Mouse (Mus musculus): ENCODE results near the gene C330007P06Rik. TPM values are rescaled to one million over a fixed set of nuclear protein-coding genes. Genes with fewer than 3 reads are reported as not detected.

C330007P06Rik gene
- total RNA-seq, 1 experiment from 2014 or later = 44.5 TPM

DNA sequence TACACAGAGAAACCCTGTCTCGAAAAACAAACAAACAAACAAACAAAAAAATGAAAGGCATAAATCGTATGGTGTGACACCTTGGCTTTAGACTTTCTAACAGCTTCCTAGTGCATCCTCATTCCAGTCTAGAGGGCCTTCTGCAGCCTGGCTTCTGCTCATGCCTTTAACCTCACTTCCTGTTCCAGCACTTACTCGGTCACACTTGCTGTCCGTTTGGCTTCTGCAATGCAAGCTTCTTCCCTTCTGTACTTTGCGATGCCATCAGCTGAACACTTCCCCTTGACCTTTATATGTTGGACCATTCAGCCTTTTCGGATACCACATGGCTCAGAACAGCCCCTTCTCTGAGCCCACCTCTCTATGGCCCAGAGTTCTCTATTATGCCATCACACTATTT is 32.2 kb downstream of the C330007P06Rik start:
- ATAC-seq (ENCODE audit: extremely low read depth, insufficient number of reproducible peaks, low FRiP score, poor library complexity, severe bottlenecking) = no peak

DNA sequence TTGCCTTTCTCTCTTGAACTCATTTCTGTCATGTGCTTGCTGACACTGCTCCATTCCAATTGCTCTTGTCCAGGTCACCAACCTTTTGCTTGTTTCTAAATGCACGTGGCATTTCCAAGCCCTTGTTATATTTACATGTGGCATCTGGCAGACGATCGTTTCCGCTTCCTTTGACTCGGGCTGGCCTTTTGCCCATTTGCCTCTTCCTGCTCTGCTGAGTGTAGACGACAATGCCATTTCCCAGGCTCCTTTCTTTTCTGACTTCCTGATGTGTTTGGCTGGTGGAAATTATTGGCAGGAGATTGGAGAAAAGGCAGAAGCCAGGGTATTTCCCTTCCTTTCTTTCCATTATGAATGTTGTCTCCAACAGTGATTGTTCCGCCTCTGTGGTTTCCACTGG is 34.5 kb downstream of the C330007P06Rik start:
- ATAC-seq (ENCODE audit: extremely low read depth, insufficient number of reproducible peaks, low FRiP score, poor library complexity, severe bottlenecking) = no peak

DNA sequence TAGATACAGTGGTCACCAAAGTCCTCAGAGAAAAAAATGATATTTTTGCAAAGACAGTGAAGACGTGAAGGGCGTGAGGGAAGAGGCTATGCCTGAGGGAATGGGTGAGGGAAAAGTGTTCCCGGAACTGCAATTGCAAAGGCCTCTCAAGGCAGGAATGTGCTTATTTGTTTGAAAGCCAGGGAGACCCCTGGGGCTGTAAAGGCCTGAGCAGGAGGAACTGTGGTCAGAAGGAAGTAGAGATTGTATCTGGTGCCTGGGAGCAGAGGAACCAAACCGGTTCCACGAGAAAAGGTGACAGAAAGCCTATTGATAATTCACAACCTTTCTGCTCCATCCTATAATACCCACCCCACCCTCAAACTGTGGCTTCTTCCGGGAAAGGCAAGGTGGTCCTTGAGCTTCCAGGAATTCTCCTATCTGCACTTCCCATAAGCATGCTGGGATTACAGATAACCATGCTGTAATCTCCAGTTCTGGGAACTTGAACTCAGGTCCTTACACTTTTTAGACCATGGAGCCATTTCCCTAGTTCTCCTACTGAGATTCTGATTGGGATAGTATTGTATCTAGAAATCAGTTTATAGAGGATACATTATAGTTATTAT is 36.7 kb downstream of the C330007P06Rik start:
- no peak for ATAC-seq (ENCODE audit: extremely low read depth, insufficient number of reproducible peaks, low FRiP score, poor library complexity, severe bottlenecking)

DNA sequence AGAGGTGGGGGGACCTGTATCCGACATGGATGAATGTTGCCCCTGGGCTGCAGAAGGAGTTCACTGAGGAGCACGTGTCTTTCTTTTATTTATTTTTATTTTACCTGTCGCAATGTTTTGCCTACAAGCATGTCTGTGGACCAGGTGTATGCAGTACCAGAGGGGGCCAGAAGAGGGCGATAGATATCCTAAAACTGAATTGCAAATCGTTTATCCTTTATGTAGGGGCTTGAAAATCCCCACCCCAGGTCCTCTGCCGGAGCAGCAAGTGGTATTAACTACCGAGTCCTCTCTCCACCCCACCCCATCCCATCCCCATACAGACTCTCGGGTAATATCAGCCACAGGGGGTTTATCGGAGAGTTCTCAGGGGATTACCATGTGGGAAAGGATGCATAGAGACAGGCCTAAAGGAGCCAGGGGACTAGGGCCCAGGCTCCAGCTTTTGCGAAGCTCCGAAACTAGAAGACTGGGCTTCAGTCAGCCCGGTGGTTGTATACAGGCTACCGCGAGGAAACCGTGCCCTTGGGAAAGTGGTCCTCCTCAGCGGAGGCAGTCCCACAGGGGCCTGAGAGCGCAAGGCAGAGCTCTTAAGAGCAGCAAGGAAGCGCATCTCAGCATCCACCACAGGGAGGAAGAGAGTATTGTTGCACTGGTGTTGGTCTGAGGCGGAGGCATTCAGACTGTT is 40.4 kb downstream of the C330007P06Rik start:
- peak; percentile 46; the same call in 1 of the 2 replicates for ATAC-seq (ENCODE audit: extremely low read depth, insufficient number of reproducible peaks, low FRiP score, poor library complexity, severe bottlenecking)

- no peak for ATAC-seq (ENCODE audit: extremely low read depth, insufficient number of reproducible peaks, low FRiP score, poor library complexity, severe bottlenecking)
These were observed 42.3 kb downstream of the C330007P06Rik start for GRCm38 (mm10) chrX:36831632-36832031.

GRCm38 (mm10) chrX:36830271-36830670 is 43.6 kb downstream of the C330007P06Rik start:
- ATAC-seq (ENCODE audit: extremely low read depth, insufficient number of reproducible peaks, low FRiP score, poor library complexity, severe bottlenecking) = no peak

- ATAC-seq (ENCODE audit: extremely low read depth, insufficient number of reproducible peaks, low FRiP score, poor library complexity, severe bottlenecking) = no peak
These were observed 47.0 kb downstream of the C330007P06Rik start for GRCm38 (mm10) chrX:36826873-36827272.

GRCm38 (mm10) chrX:36825032-36825431 is 48.9 kb downstream of the C330007P06Rik start:
- no peak for ATAC-seq (ENCODE audit: extremely low read depth, insufficient number of reproducible peaks, low FRiP score, poor library complexity, severe bottlenecking)

- ATAC-seq (ENCODE audit: extremely low read depth, insufficient number of reproducible peaks, low FRiP score, poor library complexity, severe bottlenecking) = no peak
These were observed 49.8 kb downstream of the C330007P06Rik start for GRCm38 (mm10) chrX:36823932-36824711.

GRCm38 (mm10) chrX:36820201-36820600 is 53.7 kb downstream of the C330007P06Rik start:
- peak; percentile 74 for ATAC-seq (ENCODE audit: extremely low read depth, insufficient number of reproducible peaks, low FRiP score, poor library complexity, severe bottlenecking)

- no peak for ATAC-seq (ENCODE audit: extremely low read depth, insufficient number of reproducible peaks, low FRiP score, poor library complexity, severe bottlenecking)
These were observed 54.3 kb downstream of the C330007P06Rik start for GRCm38 (mm10) chrX:36819575-36819974.

GRCm38 (mm10) chrX:36816953-36817441 is 56.9 kb downstream of the C330007P06Rik start:
- no peak for ATAC-seq (ENCODE audit: extremely low read depth, insufficient number of reproducible peaks, low FRiP score, poor library complexity, severe bottlenecking)

DNA sequence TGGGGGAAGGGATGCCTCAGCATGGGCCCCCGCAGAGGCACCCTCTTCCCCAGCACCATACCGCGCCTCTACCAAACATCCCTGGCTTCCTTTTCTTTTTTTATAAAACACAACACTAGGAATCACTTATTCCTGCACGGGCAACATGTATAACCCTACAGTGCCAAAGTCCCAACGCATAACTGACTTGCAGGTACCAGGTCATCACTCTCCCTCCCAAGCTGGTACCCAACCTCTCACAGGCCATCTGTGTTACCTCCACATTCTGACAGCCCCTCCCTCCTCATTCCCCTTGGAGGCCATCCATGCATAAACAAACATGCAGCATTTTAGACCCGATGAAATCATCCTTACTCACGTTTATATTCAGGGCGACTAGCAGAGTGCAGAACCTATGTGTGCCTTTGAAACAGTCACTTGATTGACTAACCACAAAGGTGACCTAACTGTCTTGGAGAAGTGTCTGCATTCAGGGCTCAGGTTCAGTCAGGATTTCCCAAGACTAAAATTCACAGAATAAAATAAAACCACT is 57.5 kb downstream of the C330007P06Rik start:
- no peak for ATAC-seq (ENCODE audit: extremely low read depth, insufficient number of reproducible peaks, low FRiP score, poor library complexity, severe bottlenecking)

- ATAC-seq (ENCODE audit: extremely low read depth, insufficient number of reproducible peaks, low FRiP score, poor library complexity, severe bottlenecking) = no peak
These were observed 58.5 kb downstream of the C330007P06Rik start for GRCm38 (mm10) chrX:36815439-36815838.

- ATAC-seq (ENCODE audit: extremely low read depth, insufficient number of reproducible peaks, low FRiP score, poor library complexity, severe bottlenecking) = no peak
These were observed 58.9 kb downstream of the C330007P06Rik start for GRCm38 (mm10) chrX:36815022-36815421.

DNA sequence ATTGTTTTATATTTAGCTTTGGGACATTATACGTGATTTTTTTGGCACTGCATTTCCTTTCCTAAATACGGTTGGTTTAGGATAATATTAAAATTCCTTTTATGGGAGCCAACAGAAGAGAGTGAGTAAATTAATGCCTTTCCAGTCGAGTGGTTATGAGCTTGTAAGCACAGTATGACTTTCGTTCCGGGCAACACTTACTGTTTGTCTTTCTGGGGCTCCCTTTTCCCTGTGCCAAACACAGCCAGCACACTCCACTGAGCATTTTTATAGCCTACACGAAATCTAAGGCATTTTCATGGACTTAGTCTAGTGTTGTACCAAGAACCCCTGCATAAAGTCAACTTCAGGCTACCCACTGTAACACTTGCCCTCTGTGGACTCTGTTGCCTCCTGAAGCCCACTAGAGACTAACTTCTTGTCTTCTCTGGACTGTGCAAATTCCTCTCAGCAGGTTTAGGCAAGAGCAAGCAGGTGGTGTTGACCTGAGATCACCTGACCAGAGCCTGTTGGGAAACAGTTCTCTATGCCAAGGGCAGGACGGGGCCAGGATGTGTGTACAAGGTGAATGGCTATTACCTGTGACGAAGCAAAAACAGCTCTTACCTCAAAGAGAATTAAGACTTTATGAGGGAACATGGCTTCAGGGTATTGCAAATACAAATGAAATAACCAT is 59.6 kb downstream of the C330007P06Rik start:
- no peak for ATAC-seq (ENCODE audit: extremely low read depth, insufficient number of reproducible peaks, low FRiP score, poor library complexity, severe bottlenecking)

DNA sequence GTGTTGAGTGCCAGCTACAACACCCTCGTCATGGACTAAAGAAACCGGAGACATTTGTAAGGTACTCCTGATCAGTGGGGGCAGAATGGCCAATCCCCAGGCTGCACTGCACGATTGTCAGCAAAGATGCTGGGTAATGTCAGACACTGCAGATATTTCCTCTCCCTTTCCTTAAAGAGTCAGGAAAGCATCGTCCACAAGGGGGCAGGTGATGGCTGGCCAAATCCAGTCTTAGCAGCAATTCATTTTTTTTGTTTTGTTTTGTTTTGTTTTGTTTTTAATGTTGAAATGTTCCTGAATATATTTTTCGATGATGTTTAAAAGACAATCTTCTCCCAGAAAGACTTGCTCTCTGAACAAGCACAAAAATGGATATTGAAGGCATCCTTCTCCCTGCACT is 62.5 kb downstream of the C330007P06Rik start:
- no peak for ATAC-seq (ENCODE audit: extremely low read depth, insufficient number of reproducible peaks, low FRiP score, poor library complexity, severe bottlenecking)

DNA sequence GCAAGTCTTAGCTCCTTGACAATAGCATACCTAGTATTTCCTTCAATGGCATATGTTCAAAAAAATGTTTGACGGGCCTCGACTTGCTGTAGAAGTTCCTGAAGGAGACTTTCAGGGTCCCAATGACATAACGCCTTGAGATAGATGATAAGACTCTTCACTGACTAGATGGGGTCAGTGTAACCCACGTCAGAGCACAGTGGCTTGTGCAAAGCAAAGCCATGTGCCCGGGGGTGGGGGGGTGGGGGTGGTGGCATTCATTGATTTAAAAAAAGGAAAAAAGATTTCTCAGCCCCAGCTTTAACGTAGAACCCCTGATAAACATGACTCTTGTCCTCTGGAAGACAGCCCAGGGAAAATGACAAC is 65.6 kb downstream of the C330007P06Rik start:
- no peak for ATAC-seq (ENCODE audit: extremely low read depth, insufficient number of reproducible peaks, low FRiP score, poor library complexity, severe bottlenecking)
